Mouse (Mus musculus) neutrophil, adult 83 days (primary cell): ENCODE measurements around the gene Ndel1. TPM values are rescaled to one million over a fixed set of nuclear protein-coding genes. Genes with fewer than 3 reads are reported as not detected.

Experiments used
- total RNA-seq, 2 experiments: library from RNA; stranded (reverse); gene quantifications; one replicate each; pipeline ENCODE4 v1.2.4; 2023

Ndel1 gene
- total RNA-seq, result 100 to 1,000 TPM; 107 to 135 TPM

GRCm38 (mm10) chr11:68871748-68872147 lies at the start of gene Ndel1:
Ndel1 (minus strand) TSS chr11:68871858.

GRCm38 (mm10) chr11:68901351-68902046 lies 29.8 kb upstream of the Ndel1 start, which contains the start of gene Rpl26:
Rpl26 (plus strand) TSS chr11:68901583.

GRCm38 (mm10) chr11:68888253-68888652 lies 16.6 kb upstream of the Ndel1 start, which contains the start of gene Rnf222:
Rnf222 (plus strand) TSS chr11:68888553.

Other genes starting within 250 kb of the Ndel1 start
- 10 to 100 TPM in 1 of 2 experiments, 1 to 10 TPM in 1; 7.1 to 17.5 TPM for gene Myh10, start 180.3 kb downstream of the Ndel1 start, total RNA-seq
- not detected for gene Rnf222, start 16.7 kb upstream of the Ndel1 start, total RNA-seq
- 100 to 1,000 TPM; 865 to 943 TPM for gene Rpl26, start 29.7 kb upstream of the Ndel1 start, total RNA-seq
- gene Odf4, start 55.2 kb upstream of the Ndel1 start, total RNA-seq, result not detected
- gene Arhgef15, start 85.6 kb upstream of the Ndel1 start, total RNA-seq, result not detected
- 1 to 10 TPM; 1.2 to 1.6 TPM for gene Slc25a35, start 96.3 kb upstream of the Ndel1 start, total RNA-seq
- gene Rangrf, start 103.3 kb upstream of the Ndel1 start, total RNA-seq, result 1 to 10 TPM; 5.2 to 5.6 TPM
- 10 to 100 TPM; 19.7 to 27.2 TPM for gene Pfas, start 136.6 kb upstream of the Ndel1 start, total RNA-seq
- gene Ctc1, start 144.1 kb upstream of the Ndel1 start, total RNA-seq, result 10 to 100 TPM; 31.5 to 38.6 TPM
- 10 to 100 TPM; 92.7 to 94.2 TPM for gene Aurkb, start 173.8 kb upstream of the Ndel1 start, total RNA-seq
- 10 to 100 TPM; 34.0 to 34.5 TPM for gene Borcs6, start 187.9 kb upstream of the Ndel1 start, total RNA-seq
- 1 to 10 TPM; 4.3 to 5.9 TPM for gene Tmem107, start 198.9 kb upstream of the Ndel1 start, total RNA-seq
- 100 to 1,000 TPM; 228 to 249 TPM for gene Vamp2, start 216.6 kb upstream of the Ndel1 start, total RNA-seq
- gene Per1, start 223.4 kb upstream of the Ndel1 start, total RNA-seq, result 100 to 1,000 TPM; 205 to 241 TPM
- gene Hes7, start 248.5 kb upstream of the Ndel1 start, total RNA-seq, result not detected